Mouse (Mus musculus) ES-Bruce4 (cell line): ENCODE measurements around the gene Vmn2r50. TPM values are rescaled to one million over a fixed set of nuclear protein-coding genes. Genes with fewer than 3 reads are reported as not detected.
"Not testable (repeated sequence)": the region's sequence is repeated elsewhere in the genome, so short reads cannot be mapped to it uniquely, and the experiment has no call there.

Experiments
- H3K27ac ChIP-seq: 2 replicates; pipeline ENCODE4 v1.5.1; 2012; ENCODE audit warnings: low read length, inconsistent platforms; ENCODE audit not compliant: insufficient read depth
- H3K27me3 ChIP-seq: 2 replicates; pipeline ENCODE4 v1.6.1; 2012; ENCODE audit warnings: mild to moderate bottlenecking, low read length, inconsistent platforms; ENCODE audit not compliant: control insufficient read depth, poor library complexity, insufficient read depth, severe bottlenecking
- H3K36me3 ChIP-seq: 2 replicates; pipeline ENCODE4 v1.6.1; 2012; ENCODE audit warnings: inconsistent platforms, mild to moderate bottlenecking, low read length, moderate library complexity; ENCODE audit not compliant: control insufficient read depth, poor library complexity, insufficient read depth, severe bottlenecking
- H3K4me1 ChIP-seq: one replicate; pipeline ENCODE4 v1.8.1; 2011; ENCODE audit warnings: low read length; ENCODE audit not compliant: control insufficient read depth, insufficient read depth
- H3K4me3 ChIP-seq: 2 replicates; pipeline ENCODE4 v1.5.1; 2011; ENCODE audit warnings: low read depth, mild to moderate bottlenecking, low read length
- H3K9ac ChIP-seq: 2 replicates; pipeline ENCODE4 v1.6.1; 2012; ENCODE audit warnings: low read depth, mild to moderate bottlenecking, inconsistent platforms; ENCODE audit not compliant: poor library complexity, severe bottlenecking
- H3K9me3 ChIP-seq: replicated peaks from 2 replicates; pipeline ENCODE4 v1.6.1; 2012; ENCODE audit warnings: mild to moderate bottlenecking, low read length, inconsistent platforms; ENCODE audit not compliant: control insufficient read depth, poor library complexity, insufficient read depth, severe bottlenecking
- polyA plus RNA-seq: library from polyadenylated mRNA; stranded (reverse); fragments of >200 nt; gene quantifications from 2 replicates; pipeline ENCODE4 v1.2.4, GENCODE M21; 2011; ENCODE audit warnings: low read depth; ENCODE audit not compliant: missing spikeins, insufficient read depth, insufficient read length

The Vmn2r50 gene
- polyA plus RNA-seq = not detected in 2 replicates

DNA sequence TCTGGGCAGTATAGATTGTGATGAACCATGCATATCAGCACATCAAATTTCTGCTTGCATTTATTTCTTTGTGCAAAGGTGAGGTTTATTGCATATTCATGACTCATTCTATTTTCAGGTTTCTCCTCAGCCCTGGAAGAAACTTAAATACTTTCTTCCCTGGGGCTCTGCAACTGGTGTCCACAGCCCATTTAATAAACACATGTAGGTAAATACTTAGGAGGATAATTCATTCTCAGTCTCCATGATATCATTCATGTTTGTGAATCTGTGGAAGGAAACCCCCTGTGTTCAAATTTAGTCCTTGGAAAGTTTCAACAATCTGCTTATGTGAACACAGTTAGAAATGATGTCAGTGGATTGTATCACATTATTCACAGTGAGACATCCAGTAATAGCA is at the start of gene Vmn2r50:
Vmn2r50 (minus strand) TSS at position 101 of the 400 bp plus-strand sequence.
- not testable (repeated sequence) for H3K27ac ChIP-seq, H3K36me3 ChIP-seq, H3K9me3 ChIP-seq, H3K27me3 ChIP-seq, H3K9ac ChIP-seq, H3K4me1 ChIP-seq, H3K4me3 ChIP-seq

- not testable (repeated sequence) for H3K4me1 ChIP-seq, H3K27ac ChIP-seq, H3K9ac ChIP-seq
Observed at GRCm38 (mm10) chr7:9992157-9992556, 60.9 kb downstream of the Vmn2r50 start, which contains the start of gene Vmn2r49. Gene Vmn2r49, minus strand, starts transcription at chr7:9992257.

More at GRCm38 (mm10) chr7:9992157-9992556, 60.9 kb downstream of the Vmn2r50 start, which contains the start of gene Vmn2r49:
- not testable (repeated sequence) for H3K4me3 ChIP-seq, H3K36me3 ChIP-seq, H3K27me3 ChIP-seq, H3K9me3 ChIP-seq

Other genes starting within 250 kb of the Vmn2r50 start
- gene Vmn2r47, start 212.0 kb downstream of the Vmn2r50 start, polyA plus RNA-seq = not detected in 2 replicates
- gene Vmn2r48, start 99.7 kb downstream of the Vmn2r50 start, polyA plus RNA-seq = not detected in 2 replicates
- not detected in 2 replicates for gene Vmn2r49, start 61.0 kb downstream of the Vmn2r50 start, polyA plus RNA-seq
- not detected in 2 replicates for gene Vmn2r51, start 52.4 kb upstream of the Vmn2r50 start, polyA plus RNA-seq
- gene Vmn2r52, start 123.3 kb upstream of the Vmn2r50 start, polyA plus RNA-seq = 0.07 and 0.11 TPM in 2 replicates
- not detected in 2 replicates for gene Vmn1r66, start 224.7 kb upstream of the Vmn2r50 start, polyA plus RNA-seq